Mouse (Mus musculus): Measurements from ENCODE around the gene Tjp2. TPM values are rescaled to one million over a fixed set of nuclear protein-coding genes. Genes with fewer than 3 reads are reported as not detected.

Tjp2 gene
- 1 to 10 TPM; 8.3 to 8.9 TPM for total RNA-seq (2023)

DNA sequence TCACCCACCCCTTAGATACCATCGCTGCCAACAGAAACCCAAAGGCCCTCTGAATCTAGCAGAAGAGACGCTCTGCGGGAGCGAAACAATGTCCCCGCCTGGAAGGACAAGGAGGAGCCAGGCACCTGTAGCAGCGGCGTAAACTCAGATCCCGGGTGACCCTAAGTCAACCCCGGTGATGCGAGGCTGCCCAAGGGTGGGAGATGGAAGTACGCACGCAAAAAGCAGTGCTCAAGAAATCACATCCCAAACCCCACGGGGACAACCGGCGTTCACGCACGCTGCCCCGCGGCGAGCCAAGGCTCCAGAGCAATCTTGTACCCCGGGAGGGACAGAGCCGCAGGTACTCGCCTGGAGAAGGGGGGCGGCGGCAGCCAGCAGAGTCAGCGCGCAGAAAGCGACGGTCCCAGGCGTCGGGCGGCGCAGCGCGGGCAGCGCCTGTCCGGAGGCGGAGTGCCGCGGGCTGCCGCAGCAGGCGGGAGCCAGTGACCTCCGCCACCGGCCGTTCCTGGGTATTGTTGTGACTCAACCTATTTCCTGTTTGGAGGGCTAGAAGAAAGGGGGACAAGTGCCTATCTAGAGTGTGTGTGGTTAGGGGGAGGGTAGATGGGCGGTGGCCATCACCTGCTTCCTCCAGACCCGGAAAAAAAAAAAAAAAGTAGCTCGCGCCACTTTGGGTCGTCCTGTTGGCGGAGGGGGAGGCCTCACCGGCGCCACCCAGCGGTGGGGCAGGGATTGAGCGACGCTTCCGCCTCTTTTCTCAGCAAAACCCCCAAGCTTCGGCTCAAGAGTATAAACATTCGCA is at the start of gene Tjp2:
Tjp2 (minus strand) TSS at position 531 of the 805 bp plus-strand sequence.

Other genes starting within 250 kb of the Tjp2 start
- under 1 TPM; 0.24 to 0.27 TPM for gene Fam189a2, start 194.0 kb downstream of the Tjp2 start, total RNA-seq (2023)
- 1 to 10 TPM; 4.2 to 6.7 TPM for gene Fxn, start 55.6 kb upstream of the Tjp2 start, total RNA-seq (2023)

Data from monocyte, adult 59 days (primary cell).